Mouse (Mus musculus) kidney, postnatal 36 days (tissue): ENCODE measurements around the gene Zp1.

Source experiments
- DNase-seq, 2 experiments: peaks; one replicate each; pipeline ENCODE4 v3.0.0; 2021 to 2022; ENCODE audit warnings: mixed read lengths in 2 of 2

Zp1 gene

DNA sequence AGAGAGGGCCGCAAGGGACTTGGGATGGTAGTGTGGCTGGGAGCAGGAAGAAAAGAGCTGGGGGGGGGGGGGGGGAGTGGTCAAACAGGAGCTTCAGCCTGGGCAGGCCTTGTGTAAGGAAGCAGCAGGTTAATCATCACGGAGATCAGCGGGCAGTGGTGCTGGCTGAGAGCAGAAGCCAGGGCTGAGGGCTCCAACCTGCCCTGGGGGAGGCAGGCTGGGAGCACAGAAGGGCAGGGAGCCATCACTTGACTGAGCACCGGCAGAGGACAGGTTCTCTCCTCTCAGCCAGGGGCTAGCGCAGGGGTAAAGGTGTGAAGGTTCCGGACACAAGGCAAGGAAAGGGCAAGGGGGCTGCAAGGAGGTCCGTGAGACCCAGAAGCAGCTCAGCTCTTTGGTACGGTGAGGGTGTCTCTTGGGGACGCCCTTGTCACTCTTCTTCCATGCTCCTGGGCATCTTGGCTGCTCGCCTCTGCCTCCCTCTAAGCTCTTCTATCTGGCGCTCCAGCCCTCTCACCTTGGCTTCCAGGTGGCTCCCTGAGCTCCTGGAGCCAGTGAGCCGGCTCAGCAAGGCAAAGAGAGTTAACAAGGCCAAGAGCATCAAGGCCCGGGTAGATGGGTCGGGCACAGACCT is 49.0 kb downstream of the Zp1 start:
- DNase-seq, result peak in 1 of 2 experiments; percentile 19

- DNase-seq, result no peak
Measured at GRCm38 (mm10) chr19:10870676-10871075, 49.8 kb downstream of the Zp1 start.

DNA sequence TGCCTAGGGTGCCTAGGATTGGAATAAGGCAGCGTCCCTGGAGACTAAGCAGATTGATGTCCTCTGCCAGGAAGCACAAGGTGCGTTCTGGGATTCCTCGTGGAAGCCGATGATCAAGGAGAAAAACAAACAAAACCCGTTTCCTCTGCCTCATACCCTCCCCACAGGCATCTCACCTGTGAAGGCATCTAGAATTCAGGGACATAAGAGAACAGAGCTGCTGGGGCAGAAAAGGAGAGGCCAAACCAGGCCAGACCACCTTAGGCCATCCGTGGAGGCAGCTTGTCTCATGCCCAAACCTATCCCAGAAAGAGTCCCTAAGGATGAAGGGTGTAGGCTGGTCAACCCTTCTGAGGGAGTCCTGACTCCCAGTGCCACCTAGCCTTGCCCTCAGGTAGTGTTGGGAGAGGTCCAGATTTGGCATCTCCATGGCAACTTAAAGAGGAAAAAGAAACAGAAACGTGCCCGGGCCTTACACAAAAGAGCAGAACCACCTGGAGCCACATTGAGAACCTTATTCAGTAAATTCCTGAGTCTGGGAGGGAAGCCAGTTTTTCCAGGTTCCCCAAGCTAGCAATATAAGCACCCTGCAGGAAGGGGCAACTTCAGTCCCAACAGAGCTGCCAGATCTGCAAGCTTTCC is 50.4 kb downstream of the Zp1 start, which contains the start of gene Tmem132a:
TSS of gene Tmem132a (minus strand) at position 55 of the 642 bp plus-strand sequence.
- DNase-seq, result peak; percentile 35 to 38

- peak; percentile 82 to 86 for DNase-seq
Measured at GRCm38 (mm10) chr19:10869241-10869885, 51.1 kb downstream of the Zp1 start.

GRCm38 (mm10) chr19:10868623-10869141 is 51.8 kb downstream of the Zp1 start:
- no peak for DNase-seq

DNA sequence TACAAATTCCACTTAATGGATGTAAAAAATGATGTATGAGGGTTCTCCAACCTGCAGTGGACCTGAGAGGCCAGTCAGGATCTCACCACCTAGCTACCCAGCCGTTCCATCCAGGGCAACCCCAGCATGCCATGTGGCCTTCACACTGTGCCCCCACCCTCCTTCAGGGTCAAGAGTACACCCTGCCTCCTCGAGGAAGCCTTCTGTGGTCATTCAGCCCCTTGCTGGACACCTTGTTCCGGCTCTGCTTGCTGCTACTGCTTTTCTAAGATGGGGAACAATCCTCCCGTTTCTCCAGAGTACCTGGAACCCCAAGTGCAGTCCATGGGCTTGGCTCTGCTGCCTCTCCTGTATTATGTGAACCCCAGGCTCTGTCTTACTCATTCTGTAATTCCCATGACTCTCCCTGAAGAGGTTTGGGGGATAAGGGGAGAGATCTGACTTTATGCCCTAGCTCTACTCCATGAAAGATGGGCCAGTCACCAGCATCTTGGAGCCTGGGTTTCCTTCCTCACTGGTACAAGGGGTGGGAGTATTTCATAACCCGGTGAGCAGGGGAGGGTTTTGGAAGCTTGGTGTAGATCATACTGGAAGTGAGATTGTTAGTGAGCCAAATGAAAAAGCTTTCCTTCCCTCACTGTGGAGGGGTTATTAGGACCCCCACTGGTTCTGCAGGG is 52.3 kb downstream of the Zp1 start:
- no peak for DNase-seq

DNA sequence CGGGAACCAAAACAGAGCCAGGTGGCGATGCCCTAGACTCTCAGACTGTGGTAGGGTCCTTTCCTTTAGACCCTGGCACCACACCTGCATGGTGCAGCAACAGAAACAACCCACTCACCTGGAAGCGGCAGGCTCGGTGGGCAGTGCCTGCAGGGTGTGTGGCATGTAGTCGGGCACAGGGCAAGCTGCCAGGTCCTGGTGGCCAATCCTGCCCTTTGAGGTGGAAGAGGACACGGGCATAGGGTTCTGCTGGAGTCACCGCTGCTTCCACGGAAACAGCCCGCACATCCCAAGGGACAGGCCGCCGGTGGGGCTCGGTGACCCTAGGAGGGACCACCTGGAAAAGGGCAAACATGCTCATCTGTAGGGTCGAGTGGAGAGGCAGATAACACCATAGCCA is 54.1 kb downstream of the Zp1 start:
- DNase-seq, result no peak
